Mouse (Mus musculus) myocyte (in vitro differentiated cells): ENCODE measurements at regions not wholly inside any gene's neighbourhood (a gene's known extent, or its start where the extent isn't known, plus 50 kb on each side); places are given as distances from the start of the nearest gene placed in this dataset.

ENCODE experiments used
- E2F4 ChIP-seq: IDR thresholded peaks from one replicate; pipeline ENCODE4 v1.6.1; 2011; ENCODE audit warnings: mild to moderate bottlenecking, control low read depth, moderate library complexity; ENCODE audit not compliant: insufficient read depth
- MAX ChIP-seq: IDR thresholded peaks from one replicate; pipeline ENCODE4 v1.6.1; 2011; ENCODE audit warnings: low read depth, mild to moderate bottlenecking, control low read depth
- POLR2A ChIP-seq: IDR thresholded peaks from one replicate; pipeline ENCODE4 v1.6.1; 2011; ENCODE audit warnings: low read depth, mild to moderate bottlenecking, control low read depth, moderate library complexity; ENCODE audit not compliant: insufficient read length
- POLR2AphosphoS2 ChIP-seq: IDR thresholded peaks from one replicate; pipeline ENCODE4 v1.6.1; 2011; ENCODE audit warnings: low read depth, control low read depth; ENCODE audit not compliant: insufficient read length
- TCF12 ChIP-seq: IDR thresholded peaks from one replicate; pipeline ENCODE4 v1.6.1; 2011; ENCODE audit warnings: mild to moderate bottlenecking, control low read depth; ENCODE audit not compliant: poor library complexity, insufficient read depth, severe bottlenecking

DNA sequence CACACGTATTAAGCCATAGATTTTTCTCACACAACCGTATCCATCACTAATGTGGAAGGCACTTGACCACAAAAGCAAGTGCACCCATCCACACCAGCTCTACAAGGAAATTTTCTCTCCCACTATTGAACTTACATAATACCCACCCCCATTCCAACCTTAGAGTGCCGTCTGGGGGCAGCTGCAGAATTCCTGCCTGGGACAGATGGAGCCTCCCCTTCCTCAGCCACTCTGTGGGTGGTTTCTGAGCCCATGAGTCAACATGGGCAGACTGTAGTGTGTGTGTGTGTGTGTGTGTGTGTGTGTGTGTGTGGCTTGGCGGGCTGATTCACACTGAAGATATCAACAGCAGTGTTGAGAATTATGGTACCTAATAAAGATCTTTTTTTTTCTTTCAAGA is 489.5 kb downstream of the Prss52 start:
- TF ChIP-seq MAX (no peak), POLR2AphosphoS2 (no peak), POLR2A (no peak), TCF12 (no peak), E2F4 (no peak)
